Mouse (Mus musculus) cerebellum, adult (tissue): Measurements from ENCODE around the gene Pde4b.
A peak's percentile ranks its signal among the peaks of the same experiment; 100 is the strongest.

ENCODE experiments used
- ATAC-seq: cut with Nextera tagmentation; 2 replicates; pipeline ENCODE4 v1.9.2; 2017; ENCODE audit warnings: mild to moderate bottlenecking, moderate library complexity, mixed read lengths; ENCODE audit not compliant: insufficient number of reproducible peaks, low FRiP score, low TSS enrichment

The Pde4b gene

DNA sequence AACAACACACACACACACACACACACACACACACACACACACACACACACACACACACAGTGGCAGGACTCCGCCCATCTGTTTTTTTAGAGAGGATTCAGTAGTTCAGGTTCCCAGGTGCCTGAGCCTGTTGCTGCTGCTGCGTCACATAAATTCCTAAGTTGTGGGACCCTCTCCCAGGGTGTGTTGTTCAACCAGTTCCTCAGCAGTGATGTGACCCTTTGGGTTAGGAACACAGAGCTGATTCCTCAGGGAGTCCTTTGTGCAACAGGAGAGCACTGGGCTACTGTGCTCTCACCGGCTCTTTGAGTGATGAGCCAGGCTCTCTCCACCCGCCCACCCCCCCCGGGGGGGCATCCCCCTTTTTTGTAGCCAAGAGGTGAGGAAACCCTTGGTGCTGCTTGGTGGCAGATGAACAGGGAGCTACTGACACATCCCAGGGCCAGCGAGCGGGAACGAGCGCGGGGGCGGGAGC, at the start of gene Pde4b:
Gene Pde4b (plus strand): TSS at position 453 of the 475 bp plus-strand sequence.
- peak; percentile 16; the same call in 1 of the 2 replicates for ATAC-seq

DNA sequence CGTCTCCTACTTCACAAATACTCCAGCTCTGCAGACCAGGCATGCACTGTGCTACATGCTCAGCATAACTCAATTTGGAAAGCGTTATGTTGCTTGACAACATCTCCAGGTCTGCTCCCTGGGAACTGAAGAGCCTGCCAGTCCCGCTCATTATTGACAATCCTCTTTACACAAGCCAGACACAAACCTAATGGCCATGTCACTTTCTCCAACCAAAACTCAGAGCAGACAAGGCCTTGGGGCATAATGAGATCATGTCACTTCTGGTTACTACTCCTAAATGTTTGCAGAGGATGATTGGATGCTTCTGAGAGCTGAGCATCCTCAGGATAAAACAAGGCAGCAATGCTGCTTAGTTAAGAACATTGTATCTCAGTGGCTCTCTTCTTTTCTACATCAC, 47.2 kb upstream of the Pde4b start:
- ATAC-seq: no peak

DNA sequence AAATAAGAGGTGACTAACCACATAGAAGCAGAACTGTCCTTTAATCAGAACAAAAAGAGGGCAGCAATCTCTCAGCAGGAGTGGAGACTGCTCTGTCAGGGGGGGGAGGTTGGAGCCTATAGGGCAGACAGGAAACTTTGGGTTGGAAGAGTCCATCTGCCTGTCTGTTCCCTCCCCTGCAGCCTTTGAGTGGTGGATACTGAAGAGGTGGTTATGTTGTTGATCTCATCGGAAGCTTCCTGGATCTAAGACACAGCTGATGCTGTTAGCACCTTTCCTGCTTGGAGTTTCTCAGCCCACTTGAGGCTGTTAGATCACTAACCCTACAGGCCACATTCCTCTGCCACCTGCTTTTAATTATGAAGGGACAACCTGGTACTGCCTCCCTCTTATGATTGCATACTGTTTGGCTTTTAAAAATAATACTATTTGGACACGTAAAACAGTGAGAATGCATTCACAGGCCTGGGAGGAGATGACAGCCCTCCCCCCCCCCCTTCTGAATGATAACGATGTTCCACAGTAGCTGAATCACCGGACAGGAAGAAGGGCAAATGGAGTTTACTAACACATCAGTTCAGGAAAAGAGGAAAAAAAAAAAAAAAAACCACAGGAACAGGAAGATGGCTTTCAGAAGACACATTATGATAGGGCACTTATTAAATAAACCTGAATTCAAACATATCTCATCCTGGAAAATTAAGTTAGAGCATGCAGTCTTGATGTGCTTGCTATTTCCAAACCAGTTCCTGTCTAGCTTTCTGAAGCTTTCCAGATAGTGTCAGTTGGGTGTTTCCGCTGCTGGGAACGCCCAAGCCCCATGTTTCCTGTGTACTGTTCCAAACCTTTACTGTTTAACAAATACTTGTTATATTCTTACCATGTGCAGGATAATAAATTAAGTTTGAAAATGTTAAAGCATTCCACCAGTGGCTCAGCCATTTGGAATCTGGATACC, 41.9 kb upstream of the Pde4b start:
- ATAC-seq: no peak

DNA sequence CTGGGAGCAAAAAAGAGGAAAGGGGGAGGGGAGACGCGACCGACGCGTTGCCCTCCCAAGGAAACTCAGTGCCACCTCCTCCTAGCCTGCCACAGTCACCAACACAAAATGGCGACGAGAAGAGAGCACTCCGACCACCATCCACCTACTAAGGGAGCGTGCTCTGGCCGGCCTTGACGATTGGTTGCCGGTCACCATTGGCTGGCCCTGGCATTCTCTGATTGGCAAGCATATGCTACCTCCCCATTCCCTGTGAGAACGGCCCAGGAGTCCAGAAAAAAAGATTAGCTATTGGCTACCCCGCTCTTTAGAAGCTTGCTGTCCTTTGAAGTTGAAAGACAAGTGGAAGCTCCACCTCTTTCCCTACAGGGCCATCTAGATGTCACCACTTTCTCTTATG, 38.0 kb upstream of the Pde4b start:
- ATAC-seq: peak; percentile 91

DNA sequence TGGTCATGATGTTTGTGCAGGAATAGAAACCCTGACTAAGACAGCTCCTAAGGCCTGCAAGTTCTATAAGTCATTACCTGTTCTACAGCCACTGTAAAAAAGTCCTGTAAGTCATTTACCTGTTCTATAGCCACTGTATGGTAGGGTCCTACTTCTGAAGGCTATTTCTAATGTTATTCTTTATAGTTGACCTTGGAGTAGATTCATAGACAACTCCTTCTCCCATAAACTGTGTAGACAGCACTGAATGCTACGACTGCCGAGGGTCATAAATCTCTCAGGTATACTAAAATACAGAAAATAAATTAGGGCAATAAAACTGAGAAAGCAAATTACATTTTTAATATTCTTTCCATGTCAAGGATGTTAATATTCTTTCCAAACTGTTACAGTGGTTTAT, 26.0 kb upstream of the Pde4b start:
- no peak for ATAC-seq

DNA sequence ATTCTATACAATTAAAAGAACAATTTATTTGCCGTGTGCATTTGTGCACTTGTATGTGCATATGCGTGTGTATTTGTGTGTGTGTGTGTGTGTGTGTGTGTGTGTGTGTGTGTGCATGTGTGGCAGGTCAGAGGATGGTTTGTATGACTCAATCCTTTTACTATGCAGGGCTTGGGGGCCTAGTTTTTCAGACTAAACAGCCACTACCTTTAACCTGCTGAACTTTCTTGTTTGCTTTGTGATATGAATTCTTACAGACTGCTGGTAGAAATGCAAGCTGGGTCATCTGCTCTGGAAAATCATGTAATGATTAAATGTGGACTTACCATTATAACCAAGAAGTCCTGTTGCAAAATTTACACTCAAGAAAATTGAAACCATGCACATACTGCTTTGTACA, 18.0 kb upstream of the Pde4b start:
- ATAC-seq: no peak

DNA sequence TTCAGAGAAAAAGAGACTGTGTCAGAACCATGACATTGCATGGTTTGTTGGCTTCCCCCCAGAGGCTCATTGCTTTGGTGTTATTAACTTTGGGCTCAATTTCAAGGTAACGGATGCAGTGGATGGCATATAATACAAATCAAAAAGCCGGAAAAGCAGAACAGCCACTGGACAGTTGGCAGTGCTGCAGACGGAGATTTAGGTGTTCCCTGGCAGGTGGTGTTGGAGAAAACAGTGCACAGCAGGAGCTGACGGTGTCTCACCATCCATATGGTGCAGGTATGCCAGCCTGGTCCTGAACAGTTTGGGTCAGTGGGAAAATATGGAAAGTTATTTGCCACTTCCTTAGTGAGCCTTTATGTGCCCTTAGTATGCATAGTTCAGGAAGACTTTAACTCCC, 1.0 kb upstream of the Pde4b start:
- ATAC-seq: no peak

DNA sequence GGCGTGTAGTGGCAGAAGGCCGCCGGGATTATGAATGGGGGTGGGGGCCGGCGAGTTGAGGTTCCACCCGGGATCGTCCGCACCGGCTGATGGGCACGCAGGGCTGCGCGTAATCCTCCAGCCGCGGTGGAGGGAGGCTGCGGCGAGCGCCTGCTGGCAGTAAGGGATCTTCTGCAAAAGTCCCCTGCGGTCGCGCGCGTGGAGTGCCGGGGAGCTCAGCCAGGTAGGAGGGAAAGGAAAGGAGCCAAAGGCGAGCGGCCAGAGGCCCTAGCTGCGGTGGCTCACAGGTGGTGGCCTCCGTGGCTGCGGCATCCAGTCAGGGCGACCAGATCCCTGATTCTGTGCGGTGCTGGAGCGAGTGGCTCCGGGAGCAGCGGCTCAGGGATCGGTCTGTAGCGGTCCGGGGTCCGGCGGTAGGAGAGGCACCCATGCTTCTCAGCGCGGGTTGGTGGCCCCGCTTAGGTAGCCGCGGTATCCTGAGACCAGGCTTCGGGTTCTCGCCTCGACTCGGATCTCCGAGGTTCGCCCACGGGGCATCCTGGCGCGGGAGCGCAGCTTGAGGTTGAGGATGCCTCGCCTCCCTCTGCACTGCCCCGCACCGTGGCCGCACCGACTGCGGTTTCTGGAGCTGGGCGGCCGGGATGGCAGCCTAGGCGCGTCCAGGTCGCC, 357 bp downstream of the Pde4b start:
- peak; percentile 75 for ATAC-seq

DNA sequence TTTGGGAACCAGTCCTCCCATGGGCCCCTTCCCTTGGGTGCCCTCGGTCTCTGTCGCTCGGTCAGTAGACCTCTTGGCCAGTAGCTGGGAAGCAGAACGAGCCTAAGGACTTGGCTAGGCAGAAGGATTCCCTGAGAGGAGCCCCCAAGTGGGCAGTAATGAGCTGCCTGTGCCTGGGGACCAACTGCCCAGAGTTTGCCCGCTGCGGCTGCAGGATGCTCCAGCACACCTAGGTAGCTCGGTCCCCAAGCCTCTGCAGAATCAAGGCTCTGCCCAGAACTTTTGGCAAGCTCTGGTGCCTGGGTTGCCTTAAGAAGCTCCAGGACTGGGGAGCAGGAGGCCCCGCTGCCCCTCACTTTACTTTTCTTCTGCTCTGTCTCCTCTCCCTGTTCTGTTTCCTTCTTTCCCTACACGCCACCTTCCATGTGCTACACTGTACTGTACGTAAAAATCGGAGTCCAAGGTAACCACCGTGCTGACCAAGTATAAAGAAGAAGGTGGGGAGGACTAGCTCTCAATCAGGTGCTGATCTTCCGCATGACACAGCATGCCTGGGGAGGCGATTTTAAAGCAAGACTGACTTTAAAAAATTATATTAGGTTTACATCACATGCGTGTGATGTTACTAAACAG, 1.0 kb downstream of the Pde4b start:
- peak; percentile 52 for ATAC-seq

DNA sequence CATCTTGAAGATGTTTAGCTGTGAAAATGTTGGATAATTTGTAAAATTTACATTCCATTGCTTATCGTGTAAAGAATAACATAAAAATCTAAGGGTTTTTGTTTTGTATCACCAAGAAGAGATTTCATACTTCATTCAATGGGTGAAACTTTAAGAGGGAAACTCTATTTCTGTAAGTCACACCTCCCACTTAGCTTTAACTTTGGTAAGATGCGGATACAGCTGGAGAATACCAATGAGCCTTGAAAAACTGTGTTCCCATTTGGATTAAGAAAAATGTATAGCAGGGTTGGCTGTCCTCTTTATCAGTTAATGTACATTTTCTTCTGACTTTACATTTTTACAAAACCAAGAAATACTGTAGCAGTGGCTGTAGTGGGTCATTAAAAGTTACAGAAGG, 8.5 kb downstream of the Pde4b start:
- no peak for ATAC-seq

DNA sequence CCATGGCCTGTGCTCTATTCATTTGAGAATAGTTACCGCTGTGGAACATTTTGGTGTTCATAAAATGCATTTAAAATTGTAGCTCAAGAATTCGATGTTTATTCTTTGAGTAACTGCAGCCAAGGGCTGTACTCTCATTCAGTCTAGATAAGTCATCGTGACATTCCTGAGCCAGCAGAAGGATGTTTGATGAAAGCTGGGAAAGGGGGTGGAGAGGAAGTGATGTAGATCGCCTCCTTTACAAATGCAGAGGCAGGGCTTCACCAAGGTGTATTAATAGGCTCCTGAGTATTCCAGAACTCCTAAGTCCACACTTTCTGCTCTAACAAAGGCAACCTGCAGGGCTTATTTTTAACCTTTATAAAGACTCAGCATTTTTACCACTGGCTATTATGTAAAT, 14.9 kb downstream of the Pde4b start:
- no peak for ATAC-seq

DNA sequence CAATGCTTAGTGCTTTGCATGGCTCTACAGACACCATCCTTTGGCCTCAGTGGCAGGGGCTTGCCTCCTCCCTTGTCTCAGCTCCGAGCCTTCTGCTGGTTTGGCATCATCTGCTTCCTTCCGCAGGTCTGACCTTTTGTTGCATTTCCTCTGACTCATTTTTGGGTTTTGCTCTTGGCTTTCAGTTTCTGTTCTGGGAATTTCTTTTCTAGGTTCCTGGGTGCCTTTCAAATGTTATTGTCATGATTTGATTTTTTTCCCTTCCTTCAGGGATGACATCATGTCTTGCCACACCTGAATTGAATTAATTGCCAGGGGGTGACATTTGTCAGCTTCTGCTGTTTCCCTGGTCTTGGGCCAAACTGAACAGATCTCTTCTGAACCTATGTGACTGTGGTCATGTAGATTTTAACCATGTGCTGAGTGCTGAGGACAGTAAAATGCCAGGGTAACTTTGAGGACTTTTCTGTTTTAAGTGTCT, 17.2 kb downstream of the Pde4b start:
- peak; percentile 65; the same call in 1 of the 2 replicates for ATAC-seq

DNA sequence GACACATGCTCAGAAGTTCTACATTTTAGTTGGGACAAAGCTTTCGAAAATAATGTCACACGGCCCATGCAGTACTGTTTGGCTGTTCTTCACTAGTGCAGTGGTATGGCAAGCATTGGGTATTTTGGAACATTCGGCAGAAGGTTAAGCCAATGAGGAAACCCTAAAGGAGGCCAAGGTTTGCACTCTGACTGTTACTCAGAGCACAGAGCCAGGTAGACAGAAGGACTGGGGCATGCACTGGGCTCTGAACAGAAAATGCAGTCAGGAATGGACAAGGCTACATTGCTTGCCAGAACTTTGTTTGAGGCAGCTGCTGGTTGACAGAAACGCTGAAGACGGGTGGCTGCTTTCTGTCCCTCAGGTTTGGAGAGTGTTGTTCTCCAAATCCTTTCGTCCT, 19.4 kb downstream of the Pde4b start:
- ATAC-seq: peak; percentile 96

DNA sequence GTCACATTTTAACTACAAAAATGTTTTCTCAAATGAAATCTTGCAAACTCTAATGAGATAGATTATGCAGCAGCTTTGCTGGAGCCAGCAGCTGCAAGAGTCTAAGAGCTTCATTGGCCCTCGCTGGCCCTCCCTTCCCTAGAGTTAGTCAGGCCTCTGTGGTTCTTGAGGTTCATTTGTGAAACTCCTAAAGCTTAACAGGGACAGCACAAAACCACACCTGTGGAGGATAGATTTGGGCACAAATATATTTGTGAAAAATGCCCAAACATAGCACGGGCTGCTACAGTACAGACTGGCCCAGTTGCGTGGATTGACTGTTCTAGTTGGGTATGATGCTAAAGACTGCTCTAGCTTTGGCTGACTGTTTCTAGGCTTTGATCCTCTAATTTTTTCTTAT, 32.1 kb downstream of the Pde4b start:
- ATAC-seq: no peak

DNA sequence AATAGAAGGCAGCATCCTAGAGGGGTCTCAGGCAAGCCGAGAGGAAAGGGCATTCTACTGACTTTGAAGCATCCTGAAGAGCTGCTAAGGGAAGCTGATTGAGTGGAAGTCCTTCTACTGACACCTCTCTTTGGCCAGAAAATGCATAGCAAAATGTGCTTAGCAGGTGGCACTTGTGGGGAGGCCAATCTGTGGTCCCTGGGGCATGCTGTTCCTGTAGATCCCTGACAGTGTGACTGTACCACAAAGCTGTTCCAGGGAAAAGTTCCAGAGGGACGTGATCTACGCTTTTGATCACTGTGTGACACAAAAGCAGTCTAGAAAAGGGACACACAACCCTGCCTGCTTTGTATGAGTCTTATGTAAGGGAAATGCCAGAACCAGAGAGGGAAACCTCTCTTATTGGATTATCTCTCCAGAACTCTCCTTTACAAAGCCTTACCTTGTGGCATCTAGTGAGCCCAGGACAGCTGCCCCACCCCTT, 49.1 kb downstream of the Pde4b start:
- peak; percentile 71; the same call in 1 of the 2 replicates for ATAC-seq

DNA sequence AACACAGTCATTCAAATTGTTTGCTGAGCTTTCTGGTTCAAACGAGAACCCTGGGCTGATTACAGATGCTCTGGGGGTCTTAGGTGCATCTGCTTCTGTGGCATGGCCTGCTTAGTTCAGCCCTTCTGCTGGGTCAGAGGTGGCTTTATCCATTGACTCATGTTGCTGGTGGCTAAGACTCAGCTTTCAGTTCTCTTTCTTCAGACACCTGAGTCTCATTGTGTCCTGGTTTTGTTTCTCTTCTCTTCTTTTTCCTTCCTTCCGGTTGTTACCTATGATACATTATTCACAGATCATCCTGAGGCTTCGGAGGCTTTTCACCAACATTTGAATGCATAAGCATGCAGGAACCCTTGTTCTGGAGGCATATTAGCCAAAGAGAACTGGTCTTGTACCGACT, 51.0 kb downstream of the Pde4b start:
- ATAC-seq: no peak

DNA sequence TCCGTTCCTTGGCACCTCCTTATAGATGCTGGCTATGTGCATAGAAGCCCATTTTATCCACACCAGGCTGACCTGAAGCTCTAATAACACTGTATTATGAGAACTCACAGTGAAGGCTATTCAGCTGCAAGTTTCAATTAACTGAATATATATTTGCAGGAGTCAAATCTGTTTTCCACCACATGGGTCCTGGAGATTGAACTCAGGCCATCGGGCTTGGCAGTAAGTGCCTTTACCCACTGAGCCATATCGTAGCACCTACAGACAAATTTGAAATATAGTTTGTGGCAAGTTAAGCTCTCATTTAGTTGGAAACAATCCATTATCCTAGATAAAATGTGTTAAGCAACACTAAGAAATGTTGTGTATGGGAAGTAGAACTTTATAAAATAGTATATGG, 53.9 kb downstream of the Pde4b start:
- ATAC-seq: no peak; the same call in 1 of the 2 replicates

DNA sequence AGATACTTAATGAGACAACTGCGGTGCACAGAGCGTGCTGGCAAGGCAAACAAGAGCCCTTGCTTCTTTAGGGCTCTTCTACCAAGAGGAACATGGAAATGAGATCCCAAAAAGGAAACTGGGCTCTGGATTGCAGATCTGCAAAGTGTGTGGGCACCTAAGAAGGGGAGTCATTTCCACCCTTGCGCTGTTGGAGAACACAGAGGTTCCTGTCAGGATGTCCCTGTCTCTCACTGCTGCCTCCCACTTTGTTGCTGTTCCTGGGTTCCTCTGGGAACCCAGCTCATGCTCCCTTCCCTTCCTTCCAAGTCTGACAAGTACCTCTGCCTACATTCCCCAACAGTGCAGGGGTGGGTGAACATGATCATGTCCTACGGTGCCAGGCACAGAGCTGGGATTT, 61.4 kb downstream of the Pde4b start:
- no peak for ATAC-seq

DNA sequence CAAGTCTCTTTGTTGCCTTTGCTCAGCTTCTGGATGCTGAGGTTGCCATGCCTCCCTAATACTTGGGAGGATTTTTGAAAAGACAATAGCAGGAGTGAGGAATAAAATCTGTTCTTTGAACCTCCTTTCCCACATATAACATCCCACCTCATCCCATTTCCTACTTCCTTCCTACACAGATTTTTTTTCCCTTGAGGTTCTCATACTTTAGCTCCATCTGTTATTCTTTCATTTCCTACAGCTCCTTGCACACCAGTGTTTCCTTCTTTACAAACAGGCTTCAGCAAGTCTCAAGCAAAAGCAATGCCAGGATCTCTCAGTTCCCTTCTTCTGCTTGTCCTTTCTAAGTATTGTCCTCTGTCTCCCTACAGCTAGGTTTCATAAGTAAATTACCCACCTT, 71.8 kb downstream of the Pde4b start:
- ATAC-seq: no peak

DNA sequence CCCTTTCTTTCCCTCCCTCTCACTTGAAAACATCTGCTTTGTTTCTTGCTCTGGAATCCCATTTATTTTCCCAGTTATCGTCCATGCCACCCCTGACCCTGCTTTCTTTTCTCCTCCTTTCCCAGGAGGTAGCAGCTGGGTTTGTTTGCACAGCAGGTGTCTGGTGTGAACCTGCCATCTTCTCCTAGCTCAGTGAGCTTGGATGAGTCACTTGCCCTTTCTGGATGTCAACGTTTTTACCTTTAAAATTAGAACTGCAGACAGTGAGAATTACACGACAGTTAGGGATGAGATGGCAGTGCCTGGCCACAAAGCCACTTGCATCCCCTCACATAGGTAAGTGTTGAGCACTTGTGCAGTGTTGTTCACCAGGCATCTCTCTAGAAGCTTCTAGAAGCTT, 84.3 kb downstream of the Pde4b start:
- no peak for ATAC-seq
